Mouse (Mus musculus) megakaryocyte, embryonic 14.5 days (primary cell): Measurements from ENCODE around the gene Oprl1.

Source experiments
- FLI1 ChIP-seq: IDR thresholded peaks from 2 replicates; pipeline ENCODE4 v1.6.1; 2012; ENCODE audit warnings: low read length, inconsistent platforms, mixed read lengths
- GATA1 ChIP-seq: IDR thresholded peaks from 3 replicates; pipeline ENCODE4 v1.6.1; 2012; ENCODE audit warnings: mixed read lengths, low read length, inconsistent platforms, borderline replicate concordance

GRCm38 (mm10) chr2:181727659-181728262, 12.9 kb downstream of the Oprl1 start:
- no peak for TF ChIP-seq FLI1
- no peak for TF ChIP-seq GATA1
